In the genomic region with DNA sequence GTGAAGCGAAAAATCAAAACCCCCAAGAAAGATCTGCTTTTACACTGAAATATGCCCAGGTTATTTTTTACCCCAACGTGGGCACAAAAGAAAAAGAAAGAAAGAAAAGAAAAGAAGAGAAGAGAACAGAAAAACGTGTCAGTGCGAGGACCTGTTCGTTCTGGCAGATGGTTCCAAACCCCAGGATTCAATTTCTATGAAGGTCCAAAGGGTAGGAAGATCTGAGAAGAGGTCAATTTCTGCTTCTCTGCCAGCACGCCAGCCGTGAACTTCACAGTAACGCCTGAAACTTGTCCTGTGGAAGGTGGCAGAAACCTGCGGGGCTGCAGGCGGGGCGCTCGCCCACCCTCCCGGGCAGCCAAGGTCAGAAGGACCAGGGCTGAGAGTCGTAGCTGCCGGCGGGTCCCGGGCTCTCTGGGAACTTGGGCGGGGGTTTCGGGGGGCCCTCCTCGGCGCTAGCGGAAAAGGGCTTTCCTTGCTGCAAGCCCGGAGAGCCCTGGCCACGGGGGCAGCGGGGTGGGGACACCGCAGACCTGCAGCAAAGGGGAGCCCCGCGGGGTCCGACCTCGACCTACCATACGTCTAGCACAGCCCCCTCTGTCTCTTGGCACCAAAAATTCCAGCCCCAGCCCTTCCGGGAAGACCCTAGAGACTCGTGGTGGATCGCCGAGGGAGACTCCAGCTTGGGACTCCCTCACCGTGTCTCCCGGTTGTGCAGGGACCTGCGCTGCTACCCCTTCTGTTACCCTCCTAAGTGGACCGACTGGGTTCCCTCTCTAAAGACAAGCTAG, we compare ENCODE assay signal across 8 mouse cellular contexts. TPM values are rescaled to one million over a fixed set of nuclear protein-coding genes. Genes with fewer than 3 reads are reported as not detected.
DNase-seq lines count a peak whose midpoint lies in the region; ATAC-seq and TF ChIP-seq lines count a peak whose summit lies in the region.

No protein-coding gene starts in this region.

- H3K36me3 ChIP-seq in heart, adult 2 months (ENCODE audit: control insufficient read depth, insufficient read depth, low read length) = no peaks in the 10 kb centered on the region
- H3K36me3 ChIP-seq in C2C12 (ENCODE audit: control insufficient read depth, insufficient read depth) = no peaks in the 10 kb centered on the region
- no peaks in the 10 kb centered on the region for H3K36me3 ChIP-seq in limb, embryonic 11.5 days (ENCODE audit: control insufficient read depth, insufficient read depth, low read length)
- no peaks in the 10 kb centered on the region for H3K36me3 ChIP-seq in midbrain, embryonic 16.5 days (ENCODE audit: control insufficient read depth, insufficient read depth, low read length)

- H3K27ac ChIP-seq in heart, adult 2 months = peak overlapping the region; percentile 58
- H3K27ac ChIP-seq in limb, embryonic 11.5 days (replicated peaks; ENCODE audit: low read depth, low read length) = 0 out of 2 replicates have a peak overlapping the region, but pooled peaks have one; percentile 6
- H3K27ac ChIP-seq in midbrain, embryonic 16.5 days (ENCODE audit: low read length) = peak overlapping the region; percentile 80

- no peaks in the 10 kb centered on the region for H3K79me2 ChIP-seq in heart, adult 2 months (replicated peaks; ENCODE audit: control insufficient read depth, insufficient read depth, low read length)
- H3K79me2 ChIP-seq in C2C12 (ENCODE audit: control insufficient read depth, insufficient read depth) = no peaks in the 10 kb centered on the region

- TF ChIP-seq POLR2A in heart, adult 2 months (IDR thresholded peaks at IDR 0.05; ENCODE audit: insufficient read depth, low read depth, low read length) = no peak
- no peak for TF ChIP-seq POLR2A in brain, embryonic 14.5 days (IDR thresholded peaks at IDR 0.05; ENCODE audit: borderline replicate concordance, extremely low read depth, insufficient read depth, insufficient read length, poor library complexity, severe bottlenecking)

- H3K79me3 ChIP-seq in C2C12 (ENCODE audit: low read depth) = no peaks in the 10 kb centered on the region

- intact Hi-C loops in heart, adult 2 months (cut with DNase I) = loop anchor here (2.0 to 5.0 kb wide), 2 partner anchors 227 to 857 kb away; partner anchors contain the start of gene Pdha1
- intact Hi-C loops in heart, postnatal 25 days (cut with DNase I) = loop anchor here (5.0 kb wide), 1 partner anchor 57 kb away; no protein-coding TSS in a partner anchor

- no peaks in the 10 kb centered on the region for H3K4me1 ChIP-seq in heart, adult 2 months (ENCODE audit: control insufficient read depth, insufficient read depth, low read length)
- no peaks in the 10 kb centered on the region for H3K4me1 ChIP-seq in limb, embryonic 11.5 days (ENCODE audit: control insufficient read depth, insufficient read depth, low read length)
- peaks cover 3% of the 10 kb centered on the region; the same call in 1 of the 2 replicates for H3K4me1 ChIP-seq in midbrain, embryonic 16.5 days (ENCODE audit: control insufficient read depth, insufficient read depth, low read length)

- no peaks in the 10 kb centered on the region for H3K9me3 ChIP-seq in limb, embryonic 11.5 days (ENCODE audit: control insufficient read depth, low read length)
- no peaks in the 10 kb centered on the region for H3K9me3 ChIP-seq in midbrain, embryonic 16.5 days (replicated peaks; ENCODE audit: control insufficient read depth, low read length, poor library complexity, severe bottlenecking)

- no peaks in the 10 kb centered on the region for H3K27me3 ChIP-seq in heart, adult 2 months (ENCODE audit: control insufficient read depth, insufficient read depth, low read length)
- no peaks in the 10 kb centered on the region for H3K27me3 ChIP-seq in C2C12 (ENCODE audit: control insufficient read depth, insufficient read depth, insufficient read length)
- H3K27me3 ChIP-seq in limb, embryonic 11.5 days (ENCODE audit: control insufficient read depth, insufficient read depth, low read length) = peaks cover 9% of the 10 kb centered on the region; the same call in 1 of the 2 replicates
- H3K27me3 ChIP-seq in midbrain, embryonic 16.5 days (ENCODE audit: control insufficient read depth, insufficient read depth, low read depth, low read length) = no peaks in the 10 kb centered on the region

- TF ChIP-seq EP300 in heart, adult 2 months (IDR thresholded peaks at IDR 0.05; ENCODE audit: insufficient read depth, low read depth, low read length) = no peak

- 12% methylated on average over 34 of the region's 39 CpGs for WGBS in heart, adult 2 months
- WGBS in limb, embryonic 11.5 days = 24% methylated on average over 38 of the region's 39 CpGs
- 14% methylated on average over 34 of the region's 39 CpGs for whole genome bisulfite sequencing in midbrain, embryonic 16.5 days

- peak overlapping the region; percentile 68 for H3K4me3 ChIP-seq in heart, adult 2 months
- peak overlapping the region; percentile 30 for H3K4me3 ChIP-seq in C2C12 (ENCODE audit: insufficient read depth, poor library complexity, severe bottlenecking)
- H3K4me3 ChIP-seq in limb, embryonic 11.5 days (ENCODE audit: low read depth, low read length) = peak overlapping the region; percentile 43
- peak overlapping the region; percentile 62 for H3K4me3 ChIP-seq in midbrain, embryonic 16.5 days (ENCODE audit: low read depth, low read length)

- ATAC-seq in limb, embryonic 11.5 days (ENCODE audit: insufficient number of reproducible peaks, low FRiP score, low TSS enrichment, low read depth) = peak; percentile 11; the same call in 1 of the 2 replicates
- ATAC-seq in midbrain, embryonic 16.5 days = no peak

- no peak for TF ChIP-seq CTCF in heart, adult 2 months (IDR thresholded peaks at IDR 0.05)
- no peak for TF ChIP-seq CTCF in C2C12 (IDR thresholded peaks at IDR 0.05; ENCODE audit: control insufficient read depth, insufficient read depth, insufficient read length)
- no peak for TF ChIP-seq CTCF in brain, embryonic 14.5 days (IDR thresholded peaks at IDR 0.05; ENCODE audit: borderline replicate concordance, extremely low read depth, insufficient read depth, insufficient read length)

- peak overlapping the region; percentile 77 for H3K9ac ChIP-seq in heart, adult 2 months (ENCODE audit: low read depth, low read length)
- peak overlapping the region; percentile 52; the same call in 1 of the 2 replicates for H3K9ac ChIP-seq in limb, embryonic 11.5 days (ENCODE audit: low read length)
- peak overlapping the region; percentile 74 for H3K9ac ChIP-seq in midbrain, embryonic 16.5 days (ENCODE audit: low read depth, low read length)

- no peak for DNase-seq in heart, adult 2 months
- no peak for DNase-seq in heart, adult 11 months
- peak; percentile 36 for DNase-seq in brain, embryonic 14.5 days (ENCODE audit: low read depth)
- peak; percentile 1 for DNase-seq in heart, postnatal 25 days (ENCODE audit: low spot score)
- DNase-seq in limb, embryonic 11.5 days (ENCODE audit: low spot score) = no peak
- no peak for DNase-seq in embryo, embryonic 9.5 days (ENCODE audit: extremely low spot score)

- peak overlapping the region; percentile 44 for H3K4me2 ChIP-seq in limb, embryonic 11.5 days (ENCODE audit: low read depth, severe bottlenecking)
- peak overlapping the region; percentile 52 for H3K4me2 ChIP-seq in midbrain, embryonic 16.5 days (ENCODE audit: low read length)

- peak overlapping the region; percentile 30 for H3ac ChIP-seq in C2C12 (ENCODE audit: control insufficient read depth, insufficient read length, low read depth)

TF ChIP-seq in C2C12, 6 proteins besides CTCF, POLR2A, EP300 and RAD21:
- TF ChIP-seq MAX (IDR thresholded peaks at IDR 0.05) (no peak), MYOD1 (IDR thresholded peaks at IDR 0.05; ENCODE audit: control insufficient read depth, insufficient read length, low read depth) (no peak), MYOG (IDR thresholded peaks at IDR 0.05; ENCODE audit: control insufficient read depth, extremely low read depth, insufficient read length) (no peak), FOSL1 (IDR thresholded peaks at IDR 0.05; ENCODE audit: insufficient read depth, low read length, poor library complexity, severe bottlenecking) (no peak), USF1 (IDR thresholded peaks at IDR 0.05; ENCODE audit: low read depth) (no peak), CEBPB (IDR thresholded peaks at IDR 0.05; ENCODE audit: low read depth) (no peak)
TF ChIP-seq in C2C12: peak in this region for 0.

RNA-seq across cellular contexts. Expression of gene Cdkl5, which starts 0.6 kb away (rescaled TPM):
- 1 to 10 TPM; 5.6 to 6.6 TPM for total RNA-seq in heart, adult 2 months (2021)
- polyA plus RNA-seq in heart, adult 2 months (2012; rRNA removed) = 1.3 and 2.5 TPM in 2 replicates
- polyA plus RNA-seq in C2C12 (2012; fragmentation: generic; extraction: Trizol) = 0.25 TPM
- 5.8 and 6.9 TPM in 2 replicates for polyA plus RNA-seq in brain, embryonic 14.5 days (2012; rRNA removed)
- total RNA-seq in heart, postnatal 25 days (2021) = 1 to 10 TPM; 5.6 to 6.6 TPM
- 1.4 and 2.0 TPM in 2 replicates for polyA plus RNA-seq in limb, embryonic 11.5 days (2014; fragmentation: Nextera tagmentation; extraction: Ambion mirVana)
- 4.7 and 4.8 TPM in 2 replicates for polyA plus RNA-seq in midbrain, embryonic 16.5 days (2015; fragmentation: Nextera tagmentation; extraction: Ambion mirVana)

Comparison
In these comparisons a context has a peak if more than half of its experiments do, and no peak if none do; other contexts are left out.
1. DNase-seq: peak in brain, embryonic 14.5 days (single experiment) and heart, postnatal 25 days (single experiment); none in heart, adult 2 months (0 of 2), heart, adult 11 months (single experiment), limb, embryonic 11.5 days (single experiment) and embryo, embryonic 9.5 days (single experiment).
2. H3K27ac ChIP-seq: peak in every context shown above with its lines; median percentile 80 in midbrain, embryonic 16.5 days; 58 in heart, adult 2 months; 6 in limb, embryonic 11.5 days.
3. Peak in every context shown above with its lines, with median percentiles within 50 percentile points of each other: H3K4me3 ChIP-seq and H3K9ac ChIP-seq.